Mouse (Mus musculus) left cerebral cortex, adult 8-10 months (tissue): ENCODE results near the gene Tnrc6a. TPM values are rescaled to one million over a fixed set of nuclear protein-coding genes. Genes with fewer than 3 reads are reported as not detected.
A peak's percentile ranks its signal among the peaks of the same experiment; 100 is the strongest.
"Not testable (repeated sequence)": the region's sequence is repeated elsewhere in the genome, so short reads cannot be mapped to it uniquely, and the experiment has no call there.

Experiments used
- DNase-seq, 2 experiments: peaks; one replicate each; pipeline ENCODE4 v3.0.0; 2022; ENCODE audit warnings: low spot score in 2 of 2
- total RNA-seq, 4 experiments: library from RNA; stranded (reverse); gene quantifications; 2 replicates each; pipeline ENCODE4 v1.2.4; 2022

Gene Tnrc6a
- 10 to 100 TPM; 57.3 to 66.6 (median 61.9) TPM for total RNA-seq

GRCm38 (mm10) chr7:123123665-123124298 is at the start of gene Tnrc6a:
TSS of gene Tnrc6a (plus strand) at chr7:123123885.
- DNase-seq, result peak; percentile 89 to 93

GRCm38 (mm10) chr7:123082236-123082635 is 41.4 kb upstream of the Tnrc6a start:
- DNase-seq, result no peak

- peak in 1 of 2 experiments; percentile 46 for DNase-seq
These were observed 40.1 kb upstream of the Tnrc6a start for GRCm38 (mm10) chr7:123083441-123084123.

GRCm38 (mm10) chr7:123084180-123084691 is 39.4 kb upstream of the Tnrc6a start:
- DNase-seq, result peak; percentile 54 to 81

GRCm38 (mm10) chr7:123084708-123085107 is 39.0 kb upstream of the Tnrc6a start:
- DNase-seq, result peak in 1 of 2 experiments; percentile 25

- DNase-seq, result no peak
These were observed 34.8 kb upstream of the Tnrc6a start for GRCm38 (mm10) chr7:123088920-123089319.

GRCm38 (mm10) chr7:123096344-123097120 is 27.2 kb upstream of the Tnrc6a start:
- no peak for DNase-seq

- peak; percentile 57 to 78 for DNase-seq
These were observed 25.6 kb upstream of the Tnrc6a start for GRCm38 (mm10) chr7:123097891-123098750.

GRCm38 (mm10) chr7:123101295-123101694 is 22.4 kb upstream of the Tnrc6a start:
- no peak for DNase-seq

- not testable (repeated sequence) for DNase-seq
These were observed 18.3 kb upstream of the Tnrc6a start for GRCm38 (mm10) chr7:123105381-123105780.

GRCm38 (mm10) chr7:123105906-123106305 is 17.8 kb upstream of the Tnrc6a start:
- no peak for DNase-seq

- DNase-seq, result no peak
These were observed 17.4 kb upstream of the Tnrc6a start for GRCm38 (mm10) chr7:123106326-123106725.

GRCm38 (mm10) chr7:123108058-123109055 is 15.3 kb upstream of the Tnrc6a start:
- DNase-seq, result peak; percentile 15 to 56

GRCm38 (mm10) chr7:123109361-123110000 is 14.2 kb upstream of the Tnrc6a start:
- DNase-seq, result no peak

- DNase-seq, result no peak
These were observed 13.6 kb upstream of the Tnrc6a start for GRCm38 (mm10) chr7:123110135-123110534.

GRCm38 (mm10) chr7:123113590-123113989 is 10.1 kb upstream of the Tnrc6a start:
- no peak for DNase-seq

- DNase-seq, result no peak
These were observed 6.9 kb upstream of the Tnrc6a start for GRCm38 (mm10) chr7:123116799-123117198.

- no peak for DNase-seq
These were observed 6.5 kb upstream of the Tnrc6a start for GRCm38 (mm10) chr7:123117209-123117608.

GRCm38 (mm10) chr7:123120516-123120915 is 3.2 kb upstream of the Tnrc6a start:
- DNase-seq, result no peak
